Mouse (Mus musculus) intestine, embryonic 14.5 days (tissue): ENCODE measurements around the gene Gm11639. TPM values are rescaled to one million over a fixed set of nuclear protein-coding genes. Genes with fewer than 3 reads are reported as not detected.
A peak's percentile ranks its signal among the peaks of the same experiment; 100 is the strongest.
"Not testable (repeated sequence)": the region's sequence is repeated elsewhere in the genome, so short reads cannot be mapped to it uniquely, and the experiment has no call there.

Source experiments
- ATAC-seq: fragments of 200-750 bp; cut with Nextera tagmentation; replicated peaks from 2 replicates; pipeline ENCODE4 v1.8.0; 2017; ENCODE audit warnings: low read depth, moderate number of reproducible peaks, moderate TSS enrichment, moderate library complexity; ENCODE audit not compliant: low FRiP score, low TSS enrichment
- DNase-seq: peaks from one replicate; pipeline ENCODE4 v3.0.0-alpha.2; 2018; ENCODE audit warnings: low spot score
- H3K27ac ChIP-seq: fragments of 300-500 bp; sonication (generic); 2 replicates; pipeline ENCODE4 v1.5.1; 2014; ENCODE audit warnings: low read depth, mild to moderate bottlenecking, control low read depth
- H3K27me3 ChIP-seq: fragments of 300-500 bp; sonication (generic); replicated peaks from 2 replicates; pipeline ENCODE4 v1.6.1; 2014; ENCODE audit warnings: low read length, control low read depth; ENCODE audit not compliant: control insufficient read depth, insufficient read depth
- H3K36me3 ChIP-seq: fragments of 300-500 bp; sonication (generic); 2 replicates; pipeline ENCODE4 v1.6.1; 2014; ENCODE audit warnings: low read length, control low read depth; ENCODE audit not compliant: control insufficient read depth, insufficient read depth
- H3K4me1 ChIP-seq: fragments of 300-500 bp; sonication (generic); replicated peaks from 2 replicates; pipeline ENCODE4 v1.6.1; 2014; ENCODE audit warnings: low read length, control low read depth, mixed read lengths; ENCODE audit not compliant: control insufficient read depth, insufficient read depth
- H3K4me2 ChIP-seq: fragments of 300-500 bp; sonication (generic); 2 replicates; pipeline ENCODE4 v1.6.1; 2014; ENCODE audit warnings: low read length
- H3K4me3 ChIP-seq: fragments of 300-500 bp; sonication (generic); 2 replicates; pipeline ENCODE4 v1.5.1; 2014; ENCODE audit warnings: low read depth, low read length, control low read depth, mixed read lengths
- H3K9ac ChIP-seq: fragments of 300-500 bp; sonication (generic); 2 replicates; pipeline ENCODE4 v1.6.1; 2014; ENCODE audit warnings: mild to moderate bottlenecking, low read length
- H3K9me3 ChIP-seq: fragments of 300-500 bp; sonication (generic); 2 replicates; pipeline ENCODE4 v1.6.1; 2016; ENCODE audit warnings: low read length, control low read depth; ENCODE audit not compliant: control insufficient read depth
- whole genome bisulfite sequencing: fragments of 180-500 bp; shearing (Covaris S2); extraction: QIAGEN DNeasy Blood & Tissue Kit; methylation state at CpG from one replicate; pipeline ENCODE4 v1.1.7; 2014; 5-methylcytosine and 5-hydroxymethylcytosine counted together
- polyA plus RNA-seq: library from polyadenylated mRNA; unstranded; fragments of >200 nt; fragmentation: Nextera tagmentation; extraction: Ambion mirVana; gene quantifications from 2 replicates; pipeline ENCODE4 v1.2.1, GENCODE M21; 2014

The Gm11639 gene
- polyA plus RNA-seq, 1 experiment from 2014 or later = 0.03 TPM

- Histone ChIP-seq H3K4me1 (peaks cover 9% of the 10 kb centered on the region; the same call in 1 of the 2 replicates), H3K36me3 (no peaks in the 10 kb centered on the region), H3K27me3 (no peaks in the 10 kb centered on the region), H3K27ac (no peak overlapping the region), H3K9ac (no peak overlapping the region), H3K4me2 (no peak overlapping the region), H3K9me3 (no peaks in the 10 kb centered on the region), H3K4me3 (no peak overlapping the region)
- DNase-seq (no peak), ATAC-seq (no peak)
- WGBS = 39% methylated on average over 2 of the region's 2 CpGs
Observed at GRCm38 (mm10) chr11:105031103-105031502, 345.6 kb downstream of the Gm11639 start.

- ATAC-seq (no peak), DNase-seq (no peak)
- no peaks in the 10 kb centered on the region for H3K27me3 ChIP-seq
- no peak overlapping the region for H3K27ac ChIP-seq
- 0 out of 2 replicates have a peak, but pooled peaks cover 2% of the 10 kb centered on the region for H3K9me3 ChIP-seq
- H3K4me3 ChIP-seq = no peak overlapping the region
- WGBS = 91% methylated on average over 1 of the region's 1 CpGs
- no peak overlapping the region for H3K9ac ChIP-seq
- no peaks in the 10 kb centered on the region for H3K4me1 ChIP-seq
- no peaks in the 10 kb centered on the region for H3K36me3 ChIP-seq
- no peak overlapping the region for H3K4me2 ChIP-seq
Observed at GRCm38 (mm10) chr11:105035081-105035480, 349.6 kb downstream of the Gm11639 start.

- DNase-seq (no peak), ATAC-seq (no peak)
- H3K4me2 ChIP-seq = no peak within 1 kb of the TSS
- H3K4me3 ChIP-seq = no peak within 1 kb of the TSS
- H3K36me3 ChIP-seq = no peaks in the 10 kb centered on the region
- no peaks in the 10 kb centered on the region for H3K27me3 ChIP-seq
- no peak within 1 kb of the TSS for H3K9ac ChIP-seq
- no peaks in the 10 kb centered on the region for H3K9me3 ChIP-seq
- H3K4me1 ChIP-seq = no peaks in the 10 kb centered on the region
- H3K27ac ChIP-seq = no peak within 1 kb of the TSS
- WGBS = 88% methylated on average over 5 of the region's 5 CpGs
Observed at GRCm38 (mm10) chr11:105063292-105063691, 377.8 kb downstream of the Gm11639 start, which contains the start of gene Efcab3. TSS of gene Efcab3 (plus strand) at chr11:105063592.

GRCm38 (mm10) chr11:105112448-105112847 is 426.9 kb downstream of the Gm11639 start:
- H3K36me3 ChIP-seq, ATAC-seq, H3K4me2 ChIP-seq, H3K27me3 ChIP-seq, H3K9me3 ChIP-seq, DNase-seq, H3K9ac ChIP-seq, H3K4me3 ChIP-seq, H3K27ac ChIP-seq, H3K4me1 ChIP-seq: not testable (repeated sequence)
- WGBS = 81% methylated on average over 22 of the region's 22 CpGs

GRCm38 (mm10) chr11:105117814-105118213 is 432.3 kb downstream of the Gm11639 start:
- Histone ChIP-seq H3K27ac (no peak overlapping the region), H3K4me3 (no peak overlapping the region), H3K4me1 (no peaks in the 10 kb centered on the region), H3K4me2 (no peak overlapping the region), H3K27me3 (no peaks in the 10 kb centered on the region), H3K36me3 (no peaks in the 10 kb centered on the region), H3K9ac (no peak overlapping the region), H3K9me3 (no peaks in the 10 kb centered on the region)
- ATAC-seq (no peak), DNase-seq (no peak)
- WGBS = 88% methylated on average over 7 of the region's 7 CpGs

- Histone ChIP-seq H3K9me3 (no peaks in the 10 kb centered on the region), H3K4me3 (no peak overlapping the region), H3K36me3 (no peaks in the 10 kb centered on the region), H3K4me1 (no peaks in the 10 kb centered on the region), H3K9ac (no peak overlapping the region), H3K27ac (no peak overlapping the region), H3K4me2 (no peak overlapping the region), H3K27me3 (no peaks in the 10 kb centered on the region)
- WGBS = 38% methylated on average over 4 of the region's 4 CpGs
- DNase-seq = no peak
- ATAC-seq = no peak
Observed at GRCm38 (mm10) chr11:105120551-105121061, 435.1 kb downstream of the Gm11639 start.

GRCm38 (mm10) chr11:105121792-105122191 is 436.3 kb downstream of the Gm11639 start:
- not testable (repeated sequence) for H3K27ac ChIP-seq, DNase-seq, H3K27me3 ChIP-seq, H3K9ac ChIP-seq, H3K4me1 ChIP-seq, H3K9me3 ChIP-seq, H3K4me2 ChIP-seq, H3K4me3 ChIP-seq, H3K36me3 ChIP-seq, ATAC-seq
- WGBS = 78% methylated on average over 5 of the region's 5 CpGs

- no peak overlapping the region for H3K4me2 ChIP-seq
- H3K9ac ChIP-seq = no peak overlapping the region
- H3K4me1 ChIP-seq = peaks cover 9% of the 10 kb centered on the region
- no peaks in the 10 kb centered on the region for H3K9me3 ChIP-seq
- H3K27me3 ChIP-seq = no peaks in the 10 kb centered on the region
- peaks cover 8% of the 10 kb centered on the region; the same call in 1 of the 2 replicates for H3K36me3 ChIP-seq
- no peak overlapping the region for H3K27ac ChIP-seq
- ATAC-seq (no peak), DNase-seq (peak; percentile 53)
- 14% methylated on average over 9 of the region's 9 CpGs for WGBS
- no peak overlapping the region for H3K4me3 ChIP-seq
Observed at GRCm38 (mm10) chr11:105123986-105124385, 438.5 kb downstream of the Gm11639 start.
